Mouse (Mus musculus) CD4-positive, CD25-positive, alpha-beta regulatory T cell, adult 4 months (primary cell): ENCODE measurements around the gene Afg3l1. TPM values are rescaled to one million over a fixed set of nuclear protein-coding genes. Genes with fewer than 3 reads are reported as not detected.
"Not testable (repeated sequence)": the region's sequence is repeated elsewhere in the genome, so short reads cannot be mapped to it uniquely, and the experiment has no call there.

ENCODE experiments used
- ATAC-seq: one replicate; pipeline ENCODE4 v1.8.0; 2017
- polyA plus RNA-seq, 2 experiments: library from polyadenylated mRNA; unstranded; fragments of 100-300 nt; shearing (Covaris generic); gene quantifications; one replicate each; pipeline ENCODE4 v1.2.1; 2017

Gene Afg3l1
- polyA plus RNA-seq, 2 experiments from 2014 or later: 33.8 to 37.5 TPM

DNA sequence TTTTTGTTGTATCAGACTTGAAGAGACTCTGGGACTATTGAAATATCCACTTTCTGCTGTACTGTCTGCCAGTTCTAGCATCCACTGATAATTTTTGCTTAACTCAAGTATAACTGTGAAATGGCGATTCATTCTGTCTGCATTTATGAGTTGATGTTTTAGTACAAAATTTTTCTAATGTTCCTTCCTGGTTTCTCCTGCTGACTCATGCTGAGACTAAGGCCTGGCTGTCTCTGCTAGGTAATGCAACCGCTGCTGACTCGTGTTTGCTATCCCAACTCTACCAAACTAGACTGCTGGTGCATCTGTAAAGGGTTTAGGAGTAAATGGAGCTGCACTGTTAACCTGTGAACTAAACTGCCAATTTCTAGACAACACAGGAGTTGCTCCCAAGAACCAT lies 10.2 kb upstream of the Afg3l1 start:
- no peak for ATAC-seq

DNA sequence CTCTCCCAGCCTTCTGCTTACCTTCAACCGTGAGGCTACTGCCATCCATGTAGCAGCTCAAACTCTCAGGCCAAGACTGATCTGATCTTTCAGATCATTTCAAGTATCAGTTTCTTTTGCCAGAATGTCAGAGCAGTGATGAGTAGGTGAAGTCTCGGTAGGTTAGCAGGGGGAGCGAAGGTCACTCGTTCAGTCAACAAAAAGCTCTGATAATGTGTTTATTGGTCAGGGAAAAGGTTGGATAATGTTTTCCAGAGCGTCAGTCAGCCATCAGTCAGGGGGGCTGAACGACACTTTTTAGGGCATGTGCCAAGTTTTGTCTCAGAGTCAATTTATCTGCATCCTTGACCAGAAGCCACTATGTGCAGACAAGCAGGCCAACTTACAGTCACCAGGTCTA lies 4.7 kb upstream of the Afg3l1 start:
- ATAC-seq: not testable (repeated sequence)

GRCm38 (mm10) chr8:123474549-123474948 lies 3.2 kb upstream of the Afg3l1 start:
- not testable (repeated sequence) for ATAC-seq

GRCm38 (mm10) chr8:123476911-123477736 lies 579 bp upstream of the Afg3l1 start:
- peak; percentile 20 for ATAC-seq

- peak; percentile 66 for ATAC-seq
Measured at GRCm38 (mm10) chr8:123478456-123479218, 934 bp downstream of the Afg3l1 start.

GRCm38 (mm10) chr8:123482627-123483026 lies 4.9 kb downstream of the Afg3l1 start:
- no peak for ATAC-seq

DNA sequence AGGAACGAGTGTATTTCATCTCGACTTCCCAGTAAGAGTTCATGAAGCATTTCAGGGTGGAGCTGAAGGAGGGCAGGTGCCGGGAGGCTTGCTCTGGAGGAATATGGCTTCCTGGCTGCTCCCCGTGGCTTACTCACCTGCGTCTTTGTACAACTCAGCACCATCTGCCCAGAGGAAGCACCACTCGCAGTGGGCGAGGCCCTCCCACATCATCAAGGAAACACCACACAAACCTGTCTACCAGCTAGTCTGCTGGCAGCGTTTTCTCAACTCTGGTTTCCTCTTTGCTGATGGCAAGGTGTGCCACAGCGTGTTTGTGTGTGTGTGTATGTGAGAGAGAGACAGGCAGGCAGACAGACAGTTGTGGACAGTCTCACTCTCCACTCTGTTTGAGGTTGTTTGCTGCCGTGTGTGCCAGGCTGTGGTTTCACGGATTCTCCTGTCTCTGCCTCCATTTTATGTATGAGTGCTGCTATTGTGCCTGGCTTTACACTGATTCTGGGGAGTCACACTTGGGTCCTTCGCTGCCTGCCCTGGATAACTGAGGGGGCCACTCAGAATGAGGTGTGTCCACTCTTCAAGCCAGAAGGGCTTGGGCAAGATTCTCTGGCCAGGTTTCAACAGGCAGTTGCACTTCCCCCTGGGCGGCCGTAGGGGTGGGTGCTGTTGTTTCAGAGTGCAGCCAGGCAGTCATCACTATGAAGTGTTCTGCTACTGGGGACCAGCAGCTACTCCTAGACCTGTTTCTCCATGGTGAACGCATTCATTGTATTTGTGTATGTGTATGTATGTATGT lies 13.8 kb downstream of the Afg3l1 start:
- no peak for ATAC-seq

GRCm38 (mm10) chr8:123492898-123493297 lies 15.2 kb downstream of the Afg3l1 start:
- ATAC-seq: no peak

GRCm38 (mm10) chr8:123497699-123498098 lies 20.0 kb downstream of the Afg3l1 start:
- no peak for ATAC-seq

- ATAC-seq: no peak
Measured at GRCm38 (mm10) chr8:123498963-123499362, 21.3 kb downstream of the Afg3l1 start.

DNA sequence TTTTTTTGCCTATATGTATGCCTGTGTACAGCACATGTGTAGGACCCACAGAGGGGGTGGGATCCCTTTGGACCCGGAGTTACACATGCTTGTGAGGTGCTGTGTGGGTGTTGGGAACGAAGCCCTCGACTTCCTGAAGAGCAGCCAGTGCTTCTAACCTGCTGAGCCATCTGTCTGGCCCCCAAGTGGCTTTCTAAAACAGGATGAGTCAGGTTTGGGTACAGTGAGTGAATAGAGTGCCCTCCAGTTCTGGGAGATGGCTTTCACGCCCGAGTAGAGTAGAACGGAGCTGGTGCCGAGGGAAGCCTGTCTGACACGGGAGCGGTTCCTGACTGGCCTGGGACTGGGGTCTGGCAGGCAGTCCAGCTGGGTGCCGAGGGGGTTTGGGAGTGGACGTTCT lies 21.9 kb downstream of the Afg3l1 start:
- no peak for ATAC-seq

DNA sequence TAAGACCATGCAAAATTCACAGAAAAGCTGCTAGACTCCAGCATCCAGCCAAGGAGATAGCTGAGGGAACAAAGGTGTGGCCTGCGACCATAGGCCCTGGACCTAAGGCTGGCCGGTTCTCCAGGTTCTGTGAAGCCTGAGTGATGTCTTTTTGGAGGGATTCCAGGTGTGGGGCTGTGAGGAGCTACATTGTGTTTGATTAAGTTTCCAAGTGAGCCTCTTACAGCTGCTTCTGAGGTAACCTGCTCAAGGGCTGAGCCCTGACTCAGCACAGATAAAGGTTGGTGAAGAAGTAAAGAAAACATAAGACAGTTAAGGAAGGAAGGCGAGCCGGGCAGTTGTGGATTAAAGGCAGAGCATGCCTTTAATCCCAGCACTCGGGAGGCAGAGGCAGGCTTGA lies 24.5 kb downstream of the Afg3l1 start:
- no peak for ATAC-seq

- no peak for ATAC-seq
Measured at GRCm38 (mm10) chr8:123503801-123504467, 26.2 kb downstream of the Afg3l1 start.

DNA sequence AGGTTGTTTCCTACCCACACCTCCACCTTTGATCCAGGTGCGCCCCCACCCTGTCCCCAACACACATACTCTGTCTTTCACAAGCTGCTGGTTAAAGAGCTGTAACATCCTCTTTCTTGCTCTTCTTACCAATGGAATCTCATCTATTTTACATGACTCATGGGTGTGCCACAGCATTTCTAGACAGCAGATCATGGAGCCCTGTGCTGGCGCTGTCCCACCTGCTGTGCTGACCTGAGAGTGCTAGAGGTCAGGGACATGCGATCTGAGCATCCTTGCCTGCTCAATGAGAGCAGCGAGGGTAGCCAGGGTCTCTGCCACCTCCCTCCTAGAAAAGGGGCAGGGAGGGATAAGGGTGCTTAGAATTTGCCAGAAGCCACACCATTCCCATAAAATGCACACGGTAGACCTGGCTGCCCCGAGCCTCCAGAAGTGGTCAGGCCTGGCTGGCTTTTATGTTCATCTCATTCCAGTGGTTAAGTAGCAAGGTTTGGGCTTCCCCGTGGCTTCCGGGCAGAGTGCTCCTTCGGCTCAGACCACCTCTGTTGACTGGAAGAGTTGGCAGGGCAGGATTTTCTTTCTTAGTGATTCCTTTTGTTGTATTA lies 27.0 kb downstream of the Afg3l1 start:
- ATAC-seq: no peak

DNA sequence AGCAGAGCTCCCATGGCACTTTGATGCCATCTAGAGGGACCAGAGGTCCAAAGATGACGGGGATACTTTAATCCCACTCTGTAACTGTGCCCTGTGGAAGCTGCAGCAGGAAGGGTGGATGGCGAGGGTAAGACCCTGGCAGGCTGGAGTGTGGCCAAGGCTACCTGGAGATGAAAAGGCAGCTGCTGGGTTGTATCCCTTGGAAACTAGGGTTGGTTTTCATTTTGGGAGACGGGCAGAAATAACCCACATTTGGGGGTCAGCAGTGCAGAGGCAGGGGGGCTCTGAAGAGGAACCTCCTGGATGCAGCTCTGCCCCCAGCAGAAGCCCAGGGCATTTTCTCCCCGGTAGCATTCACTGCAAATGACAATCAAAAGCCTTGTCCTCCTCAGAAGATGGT lies 27.6 kb downstream of the Afg3l1 start:
- ATAC-seq: no peak

DNA sequence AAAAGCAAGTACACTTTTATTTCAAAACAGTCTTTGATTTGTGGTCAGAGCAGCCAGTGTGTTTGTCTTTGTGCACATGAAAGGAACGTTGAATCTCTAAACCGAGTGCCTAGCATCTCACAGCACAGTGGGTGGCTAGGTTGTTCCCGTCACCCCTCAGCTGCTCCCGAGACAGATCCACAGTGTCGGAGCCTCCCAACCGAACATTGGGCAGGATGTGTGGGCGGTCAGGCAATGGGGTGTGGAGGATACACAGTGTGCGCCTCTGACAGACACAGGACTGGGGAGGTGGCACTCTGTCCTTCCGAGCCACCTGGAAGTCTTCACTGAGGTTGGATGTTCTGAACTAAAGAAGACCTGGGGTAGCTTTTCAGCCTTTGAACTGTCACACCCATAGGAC lies 28.0 kb downstream of the Afg3l1 start:
- no peak for ATAC-seq

GRCm38 (mm10) chr8:123507153-123507552 lies 29.4 kb downstream of the Afg3l1 start:
- ATAC-seq: no peak

- ATAC-seq: no peak
Measured at GRCm38 (mm10) chr8:123510819-123511218, 33.1 kb downstream of the Afg3l1 start.

DNA sequence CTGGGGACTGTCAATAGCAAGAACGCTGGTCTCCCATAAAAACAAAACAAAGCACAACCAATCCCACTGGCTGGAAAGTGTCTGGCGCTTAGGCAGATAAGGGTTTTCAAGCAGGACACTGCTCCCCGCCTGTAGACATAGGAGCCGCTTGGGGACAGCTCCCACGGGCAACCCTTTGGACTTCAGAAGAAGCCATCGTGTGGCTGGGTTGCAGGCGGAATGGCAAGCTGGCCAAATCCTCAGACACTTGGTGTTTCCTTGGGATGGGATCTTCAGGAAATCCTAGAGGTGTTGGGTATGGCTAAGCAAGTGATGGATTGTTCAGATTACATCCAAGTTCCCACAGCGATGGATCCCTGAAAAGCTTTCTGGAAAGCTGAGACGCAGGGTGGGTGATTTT lies 36.4 kb downstream of the Afg3l1 start:
- no peak for ATAC-seq

GRCm38 (mm10) chr8:123514781-123515539 lies 37.3 kb downstream of the Afg3l1 start, which contains the start of gene Dbndd1:
Gene Dbndd1, minus strand, starts transcription at chr8:123515463.
- ATAC-seq: no peak

GRCm38 (mm10) chr8:123515540-123515897 lies 37.8 kb downstream of the Afg3l1 start:
- no peak for ATAC-seq
